Mouse (Mus musculus) liver, embryonic 16.5 days (tissue): ENCODE results near the gene Chst11. TPM values are rescaled to one million over a fixed set of nuclear protein-coding genes. Genes with fewer than 3 reads are reported as not detected.

Source experiments
- ATAC-seq: fragments of 200-750 bp; cut with Nextera tagmentation; 2 replicates; pipeline ENCODE4 v1.8.0; 2017; ENCODE audit warnings: low read depth, mild to moderate bottlenecking, moderate number of reproducible peaks, moderate library complexity
- H3K27ac ChIP-seq: fragments of 300-500 bp; sonication (generic); 2 replicates; pipeline ENCODE4 v1.5.1; 2014; ENCODE audit warnings: mild to moderate bottlenecking, low read length
- H3K27me3 ChIP-seq: fragments of 300-500 bp; sonication (generic); 2 replicates; pipeline ENCODE4 v1.6.1; 2014; ENCODE audit warnings: low read depth, low read length, mixed read lengths; ENCODE audit not compliant: control insufficient read depth, insufficient read depth
- H3K36me3 ChIP-seq: fragments of 300-500 bp; sonication (generic); 2 replicates; pipeline ENCODE4 v1.6.1; 2014; ENCODE audit warnings: mild to moderate bottlenecking; ENCODE audit not compliant: control insufficient read depth, insufficient read depth
- H3K4me1 ChIP-seq: fragments of 300-500 bp; sonication (generic); 2 replicates; pipeline ENCODE4 v1.6.1; 2014; ENCODE audit warnings: low read depth, low read length, mixed read lengths; ENCODE audit not compliant: control insufficient read depth
- H3K4me2 ChIP-seq: fragments of 300-500 bp; sonication (generic); 2 replicates; pipeline ENCODE4 v1.6.1; 2014; ENCODE audit warnings: low read depth, low read length, mixed read lengths
- H3K4me3 ChIP-seq: fragments of 300-500 bp; sonication (generic); 2 replicates; pipeline ENCODE4 v1.5.1; 2014; ENCODE audit warnings: low read depth, mild to moderate bottlenecking, low read length
- H3K9ac ChIP-seq: fragments of 300-500 bp; sonication (generic); 2 replicates; pipeline ENCODE4 v1.6.1; 2014; ENCODE audit warnings: low read depth, low read length
- H3K9me3 ChIP-seq: fragments of 300-500 bp; sonication (generic); replicated peaks from 2 replicates; pipeline ENCODE4 v1.6.1; 2016; ENCODE audit warnings: low read length; ENCODE audit not compliant: control insufficient read depth
- WGBS: fragments of 180-500 bp; shearing (Covaris S2); extraction: QIAGEN DNeasy Blood & Tissue Kit; methylation state at CpG from one replicate; pipeline ENCODE4 v1.1.7; 2014; ENCODE audit not compliant: insufficient replicate concordance; 5-methylcytosine and 5-hydroxymethylcytosine counted together
- polyA plus RNA-seq: library from polyadenylated mRNA; unstranded; fragments of >200 nt; fragmentation: Nextera tagmentation; extraction: Ambion mirVana; gene quantifications from 2 replicates; pipeline ENCODE4 v1.2.1, GENCODE M21; 2015

Gene Chst11
- polyA plus RNA-seq, 1 experiment from 2014 or later: 1.0 TPM

GRCm38 (mm10) chr10:82986251-82986992 is 1.1 kb downstream of the Chst11 start:
- peak overlapping the region; percentile 85 for H3K4me3 ChIP-seq
- H3K9ac ChIP-seq: peak overlapping the region; percentile 87
- peaks cover 49% of the 10 kb centered on the region for H3K4me1 ChIP-seq
- no peaks in the 10 kb centered on the region for H3K36me3 ChIP-seq
- 3% methylated on average over 21 of the region's 21 CpGs for WGBS
- ATAC-seq: no peak
- H3K27ac ChIP-seq: peak overlapping the region; percentile 87
- H3K9me3 ChIP-seq: no peaks in the 10 kb centered on the region
- peak overlapping the region; percentile 96 for H3K4me2 ChIP-seq
- H3K27me3 ChIP-seq: peaks cover 30% of the 10 kb centered on the region

DNA sequence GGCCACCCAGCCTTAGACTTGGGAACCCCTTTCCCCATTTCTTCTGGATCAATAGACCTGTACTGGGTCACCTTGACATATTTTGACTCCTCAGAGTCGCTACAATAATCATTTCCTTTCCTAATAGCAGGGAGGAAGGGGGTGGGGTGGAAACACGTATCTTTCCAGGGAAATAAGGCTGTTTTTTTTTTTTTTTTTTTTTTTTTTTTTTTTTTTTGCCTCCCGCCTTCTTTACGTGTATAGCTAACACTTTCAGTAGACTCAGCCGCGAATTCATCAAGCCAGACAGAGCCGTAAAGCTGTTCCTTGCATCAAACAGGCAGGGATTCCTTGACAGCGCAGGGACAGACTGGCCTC is 1.7 kb downstream of the Chst11 start:
- Histone ChIP-seq H3K9me3 (no peaks in the 10 kb centered on the region), H3K4me1 (peaks cover 54% of the 10 kb centered on the region), H3K4me3 (peak overlapping the region; percentile 85), H3K27me3 (peaks cover 30% of the 10 kb centered on the region), H3K9ac (peak overlapping the region; percentile 87), H3K36me3 (no peaks in the 10 kb centered on the region), H3K27ac (peak overlapping the region; percentile 87), H3K4me2 (peak overlapping the region; percentile 96)
- no peak for ATAC-seq
- WGBS: 19% methylated on average over 8 of the region's 8 CpGs

DNA sequence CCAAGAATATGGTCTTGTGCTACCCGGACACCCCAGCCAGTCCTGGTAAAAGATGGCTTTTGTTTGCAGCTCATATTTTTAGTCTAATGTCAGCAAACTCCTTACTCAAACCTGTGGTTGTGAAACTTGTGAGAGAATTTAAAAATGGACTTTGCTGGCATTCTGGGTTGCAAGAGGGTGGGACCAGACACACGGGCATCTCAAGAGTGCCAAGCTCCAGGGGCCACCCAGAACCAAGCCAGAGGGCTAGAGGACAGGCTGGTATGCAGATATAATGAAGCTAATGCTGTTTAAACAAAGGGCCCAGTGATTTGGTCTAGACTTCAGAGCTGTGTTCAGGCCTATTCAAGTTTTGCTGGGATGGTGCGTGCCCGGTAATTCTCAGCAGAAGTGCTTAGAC is 2.1 kb downstream of the Chst11 start:
- WGBS: 39% methylated on average over 4 of the region's 4 CpGs
- H3K4me3 ChIP-seq: peak overlapping the region; percentile 85

DNA sequence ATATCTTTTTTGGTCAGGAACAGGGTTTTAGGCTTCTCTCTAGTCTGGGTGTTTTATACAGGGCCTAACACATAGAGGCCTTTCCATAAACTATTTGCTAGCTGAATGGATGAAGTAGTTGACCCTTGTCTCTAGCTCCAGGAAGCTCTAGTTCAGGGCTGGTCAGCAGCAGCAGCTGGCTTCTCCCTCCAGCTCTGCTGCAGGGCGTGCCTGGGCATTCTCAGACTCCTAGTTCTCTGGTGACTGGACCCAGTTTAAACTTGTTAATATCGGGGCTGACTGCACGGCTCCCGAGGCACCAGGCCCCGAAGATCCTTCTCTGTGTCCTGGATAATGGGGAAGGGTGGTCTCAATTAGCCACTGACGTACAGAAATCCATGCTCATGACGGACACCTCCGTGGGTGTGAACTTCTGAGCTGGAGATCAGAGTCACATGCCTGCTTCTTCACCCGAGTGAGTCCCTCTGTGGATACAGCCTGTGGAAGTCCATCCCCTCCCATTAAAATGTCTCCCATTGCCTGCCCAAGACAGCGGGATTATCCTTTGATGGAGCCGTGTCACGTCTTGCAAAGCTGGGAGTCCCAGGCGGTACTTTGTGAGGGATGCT is 4.2 kb downstream of the Chst11 start:
- no peak overlapping the region for H3K4me3 ChIP-seq
- H3K27ac ChIP-seq: peak overlapping the region; percentile 3; the same call in 1 of the 2 replicates
- peak overlapping the region; percentile 7; the same call in 1 of the 2 replicates for H3K4me2 ChIP-seq

More for the DNA sequence above, 2.1 kb downstream of the Chst11 start:
- Histone ChIP-seq H3K27me3 (peaks cover 26% of the 10 kb centered on the region), H3K9me3 (no peaks in the 10 kb centered on the region), H3K9ac (peak overlapping the region; percentile 87), H3K4me2 (peak overlapping the region; percentile 96), H3K4me1 (peaks cover 59% of the 10 kb centered on the region), H3K27ac (peak overlapping the region; percentile 87), H3K36me3 (no peaks in the 10 kb centered on the region)
- ATAC-seq: no peak

DNA sequence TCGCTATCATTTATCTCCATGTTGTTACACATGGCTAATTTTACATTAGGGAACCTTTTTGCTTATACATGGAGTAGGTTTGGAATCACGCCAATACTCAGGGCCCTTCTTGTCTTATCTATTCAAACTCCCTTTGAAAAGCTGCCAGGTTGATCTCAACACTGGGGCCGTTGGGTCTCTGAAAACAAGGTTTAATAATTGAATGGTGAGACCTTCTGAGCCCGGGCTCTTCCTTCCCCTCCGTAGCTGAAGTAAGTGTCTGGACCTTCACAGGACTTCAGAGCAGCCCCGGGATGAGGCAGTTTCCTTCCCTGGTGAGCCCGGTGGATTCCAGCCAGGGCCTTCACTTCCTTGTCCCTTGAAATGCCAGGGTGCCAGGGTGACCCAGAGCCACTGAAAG is 5.6 kb downstream of the Chst11 start:
- Histone ChIP-seq H3K4me2 (peak overlapping the region; percentile 51), H3K4me3 (peak overlapping the region; percentile 7; the same call in 1 of the 2 replicates), H3K9me3 (no peaks in the 10 kb centered on the region), H3K27ac (peak overlapping the region; percentile 89), H3K4me1 (peaks cover 84% of the 10 kb centered on the region), H3K9ac (peak overlapping the region; percentile 50; the same call in 1 of the 2 replicates), H3K27me3 (peaks cover 3% of the 10 kb centered on the region; the same call in 1 of the 2 replicates), H3K36me3 (no peaks in the 10 kb centered on the region)
- ATAC-seq: no peak
- WGBS: 28% methylated on average over 7 of the region's 7 CpGs

More for the DNA sequence above, 4.2 kb downstream of the Chst11 start:
- H3K36me3 ChIP-seq: no peaks in the 10 kb centered on the region
- ATAC-seq: no peak
- peaks cover 10% of the 10 kb centered on the region; the same call in 1 of the 2 replicates for H3K27me3 ChIP-seq
- 67% methylated on average over 13 of the region's 13 CpGs for WGBS
- no peak overlapping the region for H3K9ac ChIP-seq
- H3K4me1 ChIP-seq: peaks cover 77% of the 10 kb centered on the region
- no peaks in the 10 kb centered on the region for H3K9me3 ChIP-seq

- peak overlapping the region; percentile 51 for H3K4me2 ChIP-seq
- no peak overlapping the region for H3K4me3 ChIP-seq
Observed at GRCm38 (mm10) chr10:82991756-82992519, 6.6 kb downstream of the Chst11 start.

DNA sequence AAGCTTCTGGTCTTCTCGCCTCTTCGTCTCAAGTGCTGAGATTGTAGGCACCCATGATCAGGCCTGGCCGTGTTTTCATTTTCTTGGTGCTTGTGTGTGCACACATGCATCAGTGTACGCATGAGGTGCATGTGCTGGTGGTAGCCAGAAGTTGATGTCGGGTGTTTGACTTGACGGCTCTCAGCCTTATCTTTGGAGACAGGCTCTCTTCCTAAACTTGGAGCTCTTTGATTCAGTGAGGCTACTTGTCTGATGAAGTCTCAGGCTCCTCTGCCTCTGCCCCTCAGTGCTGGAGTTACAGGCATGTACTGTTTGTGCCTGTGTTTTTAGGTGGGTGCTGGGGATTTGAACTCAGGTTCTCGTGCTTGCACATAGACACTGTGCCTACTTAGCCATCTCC is 9.0 kb downstream of the Chst11 start:
- ATAC-seq: peak; percentile 57
- H3K4me1 ChIP-seq: peaks cover 64% of the 10 kb centered on the region
- H3K9ac ChIP-seq: 0 out of 2 replicates have a peak overlapping the region, but pooled peaks have one; percentile 21
- no peaks in the 10 kb centered on the region for H3K36me3 ChIP-seq
- H3K27me3 ChIP-seq: no peaks in the 10 kb centered on the region
- peak overlapping the region; percentile 66 for H3K27ac ChIP-seq
- no peaks in the 10 kb centered on the region for H3K9me3 ChIP-seq
- H3K4me2 ChIP-seq: peak overlapping the region; percentile 36
- WGBS: 35% methylated on average over 7 of the region's 7 CpGs
- no peak overlapping the region for H3K4me3 ChIP-seq

More at GRCm38 (mm10) chr10:82991756-82992519, 6.6 kb downstream of the Chst11 start:
- Histone ChIP-seq H3K27ac (peak overlapping the region; percentile 89), H3K9ac (peak overlapping the region; percentile 50), H3K4me1 (peaks cover 79% of the 10 kb centered on the region), H3K27me3 (no peaks in the 10 kb centered on the region), H3K9me3 (no peaks in the 10 kb centered on the region), H3K36me3 (no peaks in the 10 kb centered on the region)
- peak; percentile 85 for ATAC-seq
- WGBS: 15% methylated on average over 10 of the region's 10 CpGs

GRCm38 (mm10) chr10:82997460-82997859 is 12.2 kb downstream of the Chst11 start:
- H3K4me2 ChIP-seq: no peak overlapping the region
- no peaks in the 10 kb centered on the region for H3K27me3 ChIP-seq
- no peak overlapping the region for H3K4me3 ChIP-seq
- WGBS: 78% methylated on average over 6 of the region's 6 CpGs
- no peak for ATAC-seq
- H3K36me3 ChIP-seq: no peaks in the 10 kb centered on the region
- H3K9me3 ChIP-seq: no peaks in the 10 kb centered on the region
- no peak overlapping the region for H3K27ac ChIP-seq
- no peak overlapping the region for H3K9ac ChIP-seq
- H3K4me1 ChIP-seq: peaks cover 42% of the 10 kb centered on the region
